Mouse (Mus musculus): ENCODE measurements around the gene Caap1.

Gene Caap1

GRCm38 (mm10) chr4:94517631-94518030 lies 39.0 kb downstream of the Caap1 start:
- in situ Hi-C loops (cut with MboI; ENCODE audit: low sequenced_read_pairs), result loop anchor here (25.0 kb wide), 1 partner anchor 505 kb away; no protein-coding TSS in a partner anchor

- in situ Hi-C loops (cut with MboI; ENCODE audit: low sequenced_read_pairs), result loop anchor here (25.0 kb wide), 1 partner anchor 503 kb away; no protein-coding TSS in a partner anchor
Measured at GRCm38 (mm10) chr4:94515366-94515765, 41.2 kb downstream of the Caap1 start.

DNA sequence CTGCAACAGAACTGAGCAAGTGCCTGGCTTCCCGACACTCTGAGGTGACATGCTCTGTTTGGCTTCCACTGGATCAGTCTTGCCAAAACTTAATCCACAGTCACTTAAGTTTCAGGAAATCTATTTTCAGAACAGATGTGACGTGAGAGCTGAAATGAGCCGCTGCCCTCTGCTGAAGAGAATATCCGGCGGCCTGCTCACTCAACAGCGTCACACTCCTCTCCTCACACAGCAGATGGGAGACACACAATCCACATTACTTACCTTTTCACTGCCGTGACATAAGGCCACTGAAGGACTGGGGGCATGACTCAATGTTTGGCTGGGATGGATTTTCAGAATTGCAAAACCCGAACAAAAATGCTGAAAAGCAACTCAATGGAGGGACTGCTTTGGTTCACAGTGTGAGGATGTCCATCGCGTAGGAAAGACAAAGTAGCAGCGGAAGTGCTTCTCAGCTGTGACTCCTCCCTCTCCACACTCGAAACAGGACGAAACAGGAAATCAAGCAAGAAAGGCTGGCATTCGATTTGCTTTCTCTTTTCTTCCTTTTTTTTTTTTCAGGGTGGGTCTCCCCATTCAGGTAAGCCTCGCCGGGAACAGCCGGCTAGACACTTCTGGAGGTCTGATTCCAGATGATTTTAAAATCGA lies 79.7 kb downstream of the Caap1 start:
- in situ Hi-C loops (cut with MboI; ENCODE audit: low sequenced_read_pairs), result no loop called here

DNA sequence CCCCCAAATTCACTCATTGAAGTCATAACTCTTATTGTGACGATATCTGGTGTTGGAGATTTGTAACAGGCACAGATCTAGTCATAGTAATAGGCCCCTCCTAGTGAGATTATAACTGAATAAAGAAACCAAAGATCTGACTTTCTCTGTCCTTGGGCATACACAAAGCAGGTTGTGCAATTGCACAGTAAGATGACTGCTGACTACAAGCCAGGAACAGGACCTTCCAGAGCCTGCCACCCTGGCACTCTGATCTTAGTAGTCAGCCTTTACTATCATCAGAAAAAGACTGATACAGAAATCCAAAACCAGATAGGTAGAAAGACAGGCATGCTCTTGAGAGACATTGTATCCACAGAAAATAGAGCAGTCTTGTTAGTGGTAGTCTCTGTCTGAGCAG lies 83.3 kb downstream of the Caap1 start:
- in situ Hi-C loops (cut with MboI; ENCODE audit: low sequenced_read_pairs), result no loop called here

DNA sequence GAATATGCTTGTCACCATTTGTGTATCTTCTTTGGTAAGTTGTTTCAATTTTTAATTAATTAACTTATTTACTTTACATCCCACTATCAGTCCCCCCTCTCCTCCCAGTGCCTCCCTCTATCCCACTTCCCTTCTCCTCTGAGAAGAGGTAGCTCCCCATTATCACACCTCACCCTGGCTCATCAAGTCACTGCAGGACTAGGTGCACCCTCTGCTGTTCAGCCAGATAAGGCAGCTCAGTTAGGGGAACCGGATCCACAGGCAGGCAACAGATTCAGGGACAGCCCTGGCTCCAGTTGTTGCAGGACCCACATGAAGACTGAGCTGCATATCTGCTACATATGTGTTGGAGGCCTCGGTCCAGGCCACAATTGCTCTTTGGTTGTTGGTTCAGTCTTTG lies 97.2 kb downstream of the Caap1 start:
- in situ Hi-C loops (cut with MboI; ENCODE audit: low sequenced_read_pairs), result no loop called here

- in situ Hi-C loops (cut with MboI; ENCODE audit: low sequenced_read_pairs), result no loop called here
Measured at GRCm38 (mm10) chr4:94454857-94455256, 101.7 kb downstream of the Caap1 start.
